Mouse (Mus musculus) T-helper 17 cell (primary cell): ENCODE data around the gene AI854703.

Source experiments
- in situ Hi-C, 2 experiments: fragments of 300-600 bp; cut with MboI, MseI; formaldehyde crosslinking; loops; 1 replicate in 1 of 2; 2 replicates in 1 of 2; pipeline ENCODE4 v1.15.1; 2025; ENCODE audit warnings: high pct_unique_total_duplicates in 2 of 2

Gene AI854703

GRCm38 (mm10) chr6:48646995-48647394 lies 20.4 kb downstream of the AI854703 start, which contains the start of gene Gimap8:
Gene Gimap8, plus strand, starts transcription at chr6:48647234.
- in situ Hi-C loops, result loop anchor here (5.0 kb wide), 3 partner anchors 55 to 125 kb away; partner anchors contain the start of genes Gimap3 (in 2 of the 2) and Gimap1 (in 1 of the 2)

- in situ Hi-C loops, result loop anchor here (5.0 kb wide), 3 partner anchors 55 to 125 kb away; partner anchors contain the start of genes Gimap3 (in 2 of the 2) and Gimap1 (in 1 of the 2)
Observed at GRCm38 (mm10) chr6:48647611-48648010, 21.0 kb downstream of the AI854703 start.

- in situ Hi-C loops, result loop anchor here (5.0 kb wide), 3 partner anchors 54 to 124 kb away; partner anchors contain the start of genes Gimap3 (in 2 of the 2) and Gimap1 (in 1 of the 2)
Observed at GRCm38 (mm10) chr6:48648779-48649178, 22.2 kb downstream of the AI854703 start.

- in situ Hi-C loops, result no loop called here
Observed at GRCm38 (mm10) chr6:48650041-48650440, 23.5 kb downstream of the AI854703 start.

GRCm38 (mm10) chr6:48658721-48659120 lies 32.2 kb downstream of the AI854703 start:
- in situ Hi-C loops, result no loop called here

GRCm38 (mm10) chr6:48664750-48665149 lies 38.2 kb downstream of the AI854703 start:
- in situ Hi-C loops, result loop anchor here in 1 of 2 experiments (10.0 kb wide), 1 partner anchor 980 kb away; no protein-coding TSS in a partner anchor

- in situ Hi-C loops, result loop anchor here in 1 of 2 experiments (10.0 kb wide), 1 partner anchor 981 kb away; no protein-coding TSS in a partner anchor
Observed at GRCm38 (mm10) chr6:48665471-48665870, 38.9 kb downstream of the AI854703 start.

GRCm38 (mm10) chr6:48666159-48666586 lies 39.6 kb downstream of the AI854703 start:
- in situ Hi-C loops, result loop anchor here in 1 of 2 experiments (10.0 kb wide), 1 partner anchor 981 kb away; no protein-coding TSS in a partner anchor

- in situ Hi-C loops, result loop anchor here in 1 of 2 experiments (10.0 kb wide), 1 partner anchor 983 kb away; no protein-coding TSS in a partner anchor
Observed at GRCm38 (mm10) chr6:48668022-48668421, 41.5 kb downstream of the AI854703 start.

- in situ Hi-C loops, result loop anchor here in 1 of 2 experiments (10.0 kb wide), 1 partner anchor 985 kb away; no protein-coding TSS in a partner anchor
Observed at GRCm38 (mm10) chr6:48669446-48669969, 42.9 kb downstream of the AI854703 start.

- in situ Hi-C loops, result loop anchor here (10.0 kb wide), 3 partner anchors 930 to 1710 kb away; no protein-coding TSS in a partner anchor
Observed at GRCm38 (mm10) chr6:48674291-48675058, 47.9 kb downstream of the AI854703 start.

- in situ Hi-C loops, result loop anchor here (10.0 kb wide), 3 partner anchors 931 to 1709 kb away; no protein-coding TSS in a partner anchor
Observed at GRCm38 (mm10) chr6:48675400-48675930, 48.9 kb downstream of the AI854703 start.

GRCm38 (mm10) chr6:48675931-48676859 lies 49.6 kb downstream of the AI854703 start, which contains the start of gene Gimap9:
Gene Gimap9, plus strand, starts transcription at chr6:48676129.
- in situ Hi-C loops, result loop anchor here (10.0 kb wide), 3 partner anchors 931 to 1709 kb away; no protein-coding TSS in a partner anchor

GRCm38 (mm10) chr6:48676860-48677415 lies 50.4 kb downstream of the AI854703 start:
- in situ Hi-C loops, result loop anchor here (10.0 kb wide), 3 partner anchors 932 to 1708 kb away; no protein-coding TSS in a partner anchor

- in situ Hi-C loops, result loop anchor here (10.0 kb wide), 3 partner anchors 933 to 1707 kb away; no protein-coding TSS in a partner anchor
Observed at GRCm38 (mm10) chr6:48677492-48678345, 51.2 kb downstream of the AI854703 start.

GRCm38 (mm10) chr6:48678391-48678790 lies 51.8 kb downstream of the AI854703 start:
- in situ Hi-C loops, result loop anchor here (10.0 kb wide), 3 partner anchors 934 to 1706 kb away; no protein-coding TSS in a partner anchor

- in situ Hi-C loops, result loop anchor here (10.0 kb wide), 4 partner anchors 65 to 1705 kb away; partner anchors contain the start of gene Gimap5 (in 1 of the 2)
Observed at GRCm38 (mm10) chr6:48679701-48680100, 53.1 kb downstream of the AI854703 start.

GRCm38 (mm10) chr6:48680421-48680820 lies 53.9 kb downstream of the AI854703 start:
- in situ Hi-C loops, result loop anchor here in 1 of 2 experiments (10.0 kb wide), 1 partner anchor 64 kb away; the partner anchor contains the start of gene Gimap5
